Mouse (Mus musculus) MEL (cell line): ENCODE measurements around the gene Kcnh7.

Source experiments
- CHD1 ChIP-seq: IDR thresholded peaks from 2 replicates; pipeline ENCODE4 v1.6.1; 2012; ENCODE audit warnings: low read depth, mild to moderate bottlenecking, inconsistent platforms, low read length, improper control_type of control experiment
- CTCF ChIP-seq, 3 experiments: IDR thresholded peaks in 2 of 3; conservative IDR thresholded peaks in 1 of 3; 2 replicates each; pipeline ENCODE4 v1.5.1; 2011 to 2012; ENCODE audit warnings: low read length in 3 of 3, low read depth in 2 of 3, mild to moderate bottlenecking in 2 of 3, improper control_type of control experiment in 1 of 3, inconsistent platforms in 1 of 3, mixed read lengths in 1 of 3, moderate library complexity in 1 of 3; ENCODE audit not compliant: control insufficient read depth in 1 of 3, insufficient read depth in 1 of 3, poor library complexity in 1 of 3, severe bottlenecking in 1 of 3
- HCFC1 ChIP-seq: IDR thresholded peaks from 2 replicates; pipeline ENCODE4 v1.6.1; 2012; ENCODE audit warnings: low read depth, mild to moderate bottlenecking, inconsistent platforms, low read length, improper control_type of control experiment, moderate library complexity
- MAZ ChIP-seq: IDR thresholded peaks from 2 replicates; pipeline ENCODE4 v1.6.1; 2012; ENCODE audit warnings: low read depth, mild to moderate bottlenecking, inconsistent platforms, low read length, improper control_type of control experiment
- POLR2AphosphoS2 ChIP-seq: IDR thresholded peaks from 2 replicates; pipeline ENCODE4 v1.6.1; 2011; ENCODE audit warnings: low read length, improper control_type of control experiment
- ZC3H11A ChIP-seq: IDR thresholded peaks from 2 replicates; pipeline ENCODE4 v1.6.1; 2012; ENCODE audit warnings: low read depth, mild to moderate bottlenecking, inconsistent platforms, low read length, improper control_type of control experiment

DNA sequence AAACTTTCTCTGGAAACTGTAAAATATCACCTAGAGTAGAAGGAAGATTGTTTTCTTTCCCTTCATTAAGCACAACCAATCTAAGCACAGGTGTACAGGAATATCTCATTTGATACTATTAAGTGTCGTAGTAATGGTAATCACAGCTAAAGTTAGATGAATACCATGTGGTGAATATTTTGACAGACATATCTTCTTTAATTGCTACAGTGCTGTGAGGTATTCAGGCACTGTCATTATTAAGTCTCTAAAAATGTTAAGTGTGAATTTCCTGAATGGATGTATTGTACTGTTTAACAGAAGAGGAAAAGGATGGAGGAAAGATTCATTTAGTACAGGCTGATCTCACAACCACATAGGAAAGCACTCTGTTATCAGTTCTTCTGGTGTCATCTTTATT lies 181.3 kb downstream of the Kcnh7 start:
- no peak for TF ChIP-seq POLR2AphosphoS2
- no peak for TF ChIP-seq CHD1
- no peak for TF ChIP-seq MAZ
- no peak for TF ChIP-seq ZC3H11A
- no peak for TF ChIP-seq CTCF (IDR thresholded peaks at IDR 0.05 in 2 of 3, conservative IDR thresholded peaks at IDR 0.05 in 1 of 3; ENCODE audit: control insufficient read depth in 1 of 3, insufficient read depth in 1 of 3, low read depth in 2 of 3, low read length in 3 of 3, poor library complexity in 1 of 3, severe bottlenecking in 1 of 3)
- TF ChIP-seq HCFC1: no peak
